Mouse (Mus musculus) gastrocnemius, adult 2 months (tissue): ENCODE measurements around the gene Pced1a. TPM values are rescaled to one million over a fixed set of nuclear protein-coding genes. Genes with fewer than 3 reads are reported as not detected.
A peak's percentile ranks its signal among the peaks of the same experiment; 100 is the strongest.

Experiments
- DNase-seq: peaks from one replicate; pipeline ENCODE4 v3.0.0; 2022
- H3K27ac ChIP-seq: fragments of 200-600 bp; 2 replicates; pipeline ENCODE4 v1.8.1; 2022; ENCODE audit warnings: mild to moderate bottlenecking
- H3K4me3 ChIP-seq: fragments of 200-600 bp; 2 replicates; pipeline ENCODE4 v1.8.1; 2022; ENCODE audit warnings: mild to moderate bottlenecking, moderate library complexity
- CTCF ChIP-seq: fragments of 200-600 bp; IDR thresholded peaks from 2 replicates; pipeline ENCODE4 v1.8.1; 2022; ENCODE audit warnings: antibody characterized with exemption, mild to moderate bottlenecking, moderate library complexity
- intact Hi-C: fragments of 180-260 bp; cut with DNase I; formaldehyde crosslinking; loops from one replicate; pipeline ENCODE4 v1.15.1; 2025
- total RNA-seq, 2 experiments: library from RNA; stranded (reverse); gene quantifications; 2 replicates each; pipeline ENCODE4 v1.2.3; 2021

The Pced1a gene
- total RNA-seq, 2 experiments from 2014 or later, result 4.5 to 5.0 TPM

DNA sequence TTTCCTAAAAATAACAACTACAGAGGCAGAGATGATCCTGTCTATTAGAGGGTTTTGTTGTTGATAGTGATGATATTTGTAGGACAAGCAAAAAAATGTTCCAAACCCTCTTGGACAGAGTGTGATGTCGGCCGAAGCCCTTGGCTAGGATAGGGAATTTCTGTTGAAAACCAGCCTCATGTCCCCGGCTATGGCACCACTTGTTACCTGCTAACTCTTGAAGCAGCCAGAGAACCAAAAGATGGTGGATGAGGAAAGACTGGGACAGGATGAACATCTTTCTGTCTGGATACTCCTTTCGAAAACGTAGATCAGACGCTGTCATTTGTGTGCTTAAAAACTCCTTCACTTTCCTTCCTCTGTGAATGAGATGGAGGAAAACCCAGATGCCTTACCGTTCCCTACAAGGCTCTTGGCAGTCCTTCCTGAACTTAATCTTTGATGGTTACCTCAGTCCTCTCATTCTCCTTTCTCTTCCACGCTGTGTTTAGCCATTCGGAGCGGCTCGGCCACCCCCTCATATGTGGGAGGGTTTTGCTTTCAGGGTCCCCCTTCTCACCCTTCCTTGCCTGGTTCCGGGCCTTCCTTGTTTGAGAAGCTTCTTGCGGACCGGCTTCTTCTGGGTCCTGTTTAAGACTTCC, 26.7 kb upstream of the Pced1a start:
- Histone ChIP-seq H3K4me3 (peak overlapping the region; percentile 85), H3K27ac (peak overlapping the region; percentile 90)
- DNase-seq, result no peak
- intact Hi-C loops, result no loop called here
- no peak for TF ChIP-seq CTCF

DNA sequence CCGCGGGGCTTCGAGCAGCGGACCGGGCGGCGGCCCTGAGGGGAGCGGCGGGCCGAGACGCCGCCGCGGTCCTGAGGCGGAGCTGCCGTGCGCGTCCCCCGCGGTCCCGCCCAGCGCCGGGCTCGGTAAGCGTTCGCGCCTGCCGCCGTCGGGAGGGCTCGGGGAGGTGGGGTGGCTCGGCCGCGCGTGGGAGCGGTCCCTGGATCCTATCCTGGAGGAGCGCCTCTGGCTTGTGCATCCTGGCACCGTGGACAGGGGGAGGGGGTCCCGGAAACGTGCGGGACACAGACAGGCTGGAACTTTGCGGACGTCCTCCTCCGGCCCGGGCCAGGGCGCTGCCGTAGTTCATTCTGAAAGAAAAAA, 25.9 kb upstream of the Pced1a start:
- TF ChIP-seq CTCF, result no peak
- peak; percentile 86 for DNase-seq
- peak overlapping the region; percentile 90 for H3K27ac ChIP-seq
- intact Hi-C loops, result no loop called here
- H3K4me3 ChIP-seq, result peak overlapping the region; percentile 85

GRCm38 (mm10) chr2:130449794-130450433, 25.4 kb upstream of the Pced1a start, which contains the start of gene Ptpra:
Gene Ptpra, plus strand, starts transcription at chr2:130450278.
- DNase-seq, result peak; percentile 95
- Histone ChIP-seq H3K27ac (peak within 1 kb of the TSS; percentile 90), H3K4me3 (peak within 1 kb of the TSS; percentile 85)
- TF ChIP-seq CTCF, result no peak
- intact Hi-C loops, result no loop called here

DNA sequence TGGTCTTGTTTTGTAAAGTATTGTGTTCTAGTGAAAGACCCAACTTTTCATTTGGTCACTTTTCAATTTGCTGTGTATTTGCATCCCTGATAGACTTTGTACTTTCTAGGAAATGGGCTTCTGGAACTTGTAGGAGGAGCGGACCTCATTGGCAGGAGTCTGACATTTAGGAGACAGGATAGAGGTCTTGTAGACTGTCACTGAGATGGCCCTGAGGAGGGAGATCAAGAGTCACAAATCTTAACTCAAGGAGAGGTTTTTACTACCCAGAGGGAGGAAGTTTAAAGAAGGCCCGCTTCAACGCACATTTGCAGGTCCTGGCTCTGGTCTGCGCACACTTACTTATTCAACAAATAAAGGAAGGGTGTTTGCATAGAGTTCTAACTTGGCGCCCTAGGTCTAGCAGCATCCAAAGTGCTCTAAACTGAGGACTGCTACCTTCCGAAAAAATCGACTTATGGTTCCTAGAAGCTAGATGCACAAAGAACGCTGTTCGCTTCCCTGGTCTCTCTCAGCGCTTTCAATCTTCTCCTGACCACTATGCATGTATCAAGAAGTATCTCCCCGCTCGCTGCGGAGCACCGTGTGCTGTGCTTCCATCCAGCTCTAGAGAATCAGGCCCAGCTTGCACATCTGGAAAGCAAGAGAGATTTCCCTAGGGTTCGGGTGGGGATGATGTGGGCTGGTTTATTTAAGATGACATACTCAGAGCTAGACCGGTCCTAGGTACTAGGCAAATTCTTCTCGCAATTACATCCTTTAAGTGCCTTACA, 24.7 kb upstream of the Pced1a start:
- DNase-seq, result no peak
- H3K4me3 ChIP-seq, result peak overlapping the region; percentile 85
- H3K27ac ChIP-seq, result peak overlapping the region; percentile 90
- no peak for TF ChIP-seq CTCF
- intact Hi-C loops, result no loop called here

GRCm38 (mm10) chr2:130448449-130448848, 23.9 kb upstream of the Pced1a start:
- intact Hi-C loops, result no loop called here
- no peak overlapping the region for H3K27ac ChIP-seq
- TF ChIP-seq CTCF, result no peak
- H3K4me3 ChIP-seq, result no peak overlapping the region
- no peak for DNase-seq

- intact Hi-C loops, result no loop called here
- H3K4me3 ChIP-seq, result no peak overlapping the region
- no peak for DNase-seq
- TF ChIP-seq CTCF, result no peak
- no peak overlapping the region for H3K27ac ChIP-seq
Measured at GRCm38 (mm10) chr2:130442162-130442561, 17.7 kb upstream of the Pced1a start.

DNA sequence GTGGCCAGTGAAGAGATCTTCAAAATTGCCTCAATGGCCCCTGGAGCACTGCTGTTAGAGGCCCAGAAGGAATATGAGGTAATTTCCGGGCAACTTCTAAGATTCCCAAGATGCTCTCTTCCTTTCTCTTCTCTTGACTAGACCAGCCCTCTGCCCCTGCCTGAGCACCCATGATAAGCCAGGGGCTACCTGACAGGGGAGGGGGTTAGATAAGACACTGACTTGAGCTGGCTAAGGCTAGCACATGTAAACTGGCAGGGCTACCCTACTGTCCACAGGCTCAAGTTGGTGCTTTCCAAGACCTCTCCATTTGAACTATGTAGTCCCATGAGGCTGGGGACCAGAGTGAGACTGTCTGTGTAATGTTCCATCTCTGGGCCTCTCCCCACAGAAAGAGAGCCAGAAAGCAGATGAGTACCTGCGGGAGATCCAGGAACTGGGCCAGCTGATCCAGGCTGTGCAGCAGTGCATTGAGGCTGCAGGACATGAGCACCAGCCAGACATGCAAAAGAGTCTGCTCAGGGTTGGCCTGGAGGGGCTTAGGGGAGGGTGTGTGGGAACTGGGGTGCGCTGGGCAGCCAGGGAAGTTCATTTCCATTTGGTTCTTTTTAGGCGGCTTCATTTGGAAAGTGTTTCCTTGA, 15.5 kb upstream of the Pced1a start:
- intact Hi-C loops, result no loop called here
- no peak for DNase-seq
- no peak for TF ChIP-seq CTCF
- no peak overlapping the region for H3K4me3 ChIP-seq
- H3K27ac ChIP-seq, result no peak overlapping the region

GRCm38 (mm10) chr2:130438861-130439260, 14.4 kb upstream of the Pced1a start:
- H3K4me3 ChIP-seq, result no peak overlapping the region
- DNase-seq, result peak; percentile 31
- no peak for TF ChIP-seq CTCF

GRCm38 (mm10) chr2:130436769-130437168, 12.3 kb upstream of the Pced1a start:
- no peak for DNase-seq
- Histone ChIP-seq H3K4me3 (no peak overlapping the region), H3K27ac (no peak overlapping the region)
- intact Hi-C loops, result no loop called here
- no peak for TF ChIP-seq CTCF

More at GRCm38 (mm10) chr2:130438861-130439260, 14.4 kb upstream of the Pced1a start:
- intact Hi-C loops, result no loop called here
- H3K27ac ChIP-seq, result no peak overlapping the region

DNA sequence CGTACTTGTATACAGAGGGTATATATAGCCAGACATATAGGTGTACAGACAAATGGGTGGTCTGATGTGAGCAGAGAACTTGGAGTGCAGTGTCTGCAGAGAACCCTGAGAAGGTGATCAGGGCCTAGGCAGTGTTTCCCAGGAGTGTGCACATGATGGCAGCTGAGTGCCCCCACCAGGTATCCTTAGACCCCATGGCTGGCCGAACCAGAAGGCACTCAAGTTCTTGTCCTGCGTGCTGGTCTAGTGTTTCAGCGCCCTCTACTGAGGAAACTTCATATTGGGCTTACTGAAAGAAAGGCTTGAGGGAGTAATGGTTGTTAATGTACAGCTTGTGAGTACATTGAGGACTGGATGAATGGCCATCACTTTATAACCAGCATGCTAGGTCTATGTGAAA, 8.7 kb upstream of the Pced1a start:
- DNase-seq, result no peak
- no peak overlapping the region for H3K27ac ChIP-seq
- TF ChIP-seq CTCF, result peak; percentile 65
- H3K4me3 ChIP-seq, result no peak overlapping the region
- intact Hi-C loops, result no loop called here

DNA sequence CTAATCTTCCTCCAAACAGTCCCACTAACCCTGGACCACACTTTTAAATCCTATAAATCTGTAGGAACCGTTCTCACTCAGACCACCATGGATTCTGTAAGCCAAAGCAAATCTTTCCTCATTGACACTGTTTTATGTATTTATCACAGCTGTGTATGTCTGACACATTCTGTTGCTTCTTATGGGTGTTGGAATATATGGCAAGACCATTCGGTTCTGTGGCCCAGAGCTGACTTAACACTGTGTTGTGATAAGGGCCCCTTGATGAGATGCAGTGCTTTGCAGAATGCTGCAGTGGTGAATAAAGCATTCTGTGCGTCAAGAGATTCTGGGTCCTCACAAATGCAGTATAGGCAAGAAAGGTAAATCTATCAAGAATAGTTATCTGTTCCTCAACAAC, 7.7 kb upstream of the Pced1a start:
- DNase-seq, result no peak
- TF ChIP-seq CTCF, result no peak
- Histone ChIP-seq H3K4me3 (no peak overlapping the region), H3K27ac (no peak overlapping the region)
- intact Hi-C loops, result no loop called here

- TF ChIP-seq CTCF, result no peak
- H3K27ac ChIP-seq, result no peak overlapping the region
- no peak overlapping the region for H3K4me3 ChIP-seq
- no peak for DNase-seq
- intact Hi-C loops, result no loop called here
Measured at GRCm38 (mm10) chr2:130430484-130430883, 6.0 kb upstream of the Pced1a start.

- TF ChIP-seq CTCF, result no peak
- no peak for DNase-seq
- Histone ChIP-seq H3K4me3 (no peak overlapping the region), H3K27ac (no peak overlapping the region)
- intact Hi-C loops, result no loop called here
Measured at GRCm38 (mm10) chr2:130429851-130430250, 5.3 kb upstream of the Pced1a start.
